Mouse (Mus musculus) skeletal muscle tissue, adult 2 months (tissue): ENCODE results near the gene Olfr772.
"Not testable (repeated sequence)": the region's sequence is repeated elsewhere in the genome, so short reads cannot be mapped to it uniquely, and the experiment has no call there.

Experiments
- DNase-seq: peaks from one replicate; pipeline ENCODE4 v3.0.0-alpha.2; 2012; ENCODE audit warnings: low read depth, low spot score

Gene Olfr772

DNA sequence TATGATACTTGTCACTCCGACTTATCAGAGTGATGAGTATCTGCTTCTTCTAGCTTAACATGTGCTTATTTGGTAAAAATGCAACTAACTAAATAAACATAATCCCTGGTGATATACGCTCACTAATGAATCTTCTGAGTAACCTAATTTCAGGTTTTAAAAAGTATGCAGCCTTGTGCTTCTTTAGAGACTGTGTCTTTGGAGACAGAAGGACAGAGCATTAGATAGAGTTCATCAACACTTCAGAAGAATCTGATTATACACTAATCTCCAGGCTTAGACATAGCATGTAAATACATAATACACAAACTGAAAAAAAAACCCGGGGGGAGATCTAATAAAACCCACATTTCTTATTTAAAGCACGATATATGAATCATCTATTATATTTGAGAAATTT lies at the start of gene Olfr772:
Gene Olfr772, minus strand, starts transcription at position 101 of the 400 bp plus-strand sequence.
- DNase-seq, result not testable (repeated sequence)

DNA sequence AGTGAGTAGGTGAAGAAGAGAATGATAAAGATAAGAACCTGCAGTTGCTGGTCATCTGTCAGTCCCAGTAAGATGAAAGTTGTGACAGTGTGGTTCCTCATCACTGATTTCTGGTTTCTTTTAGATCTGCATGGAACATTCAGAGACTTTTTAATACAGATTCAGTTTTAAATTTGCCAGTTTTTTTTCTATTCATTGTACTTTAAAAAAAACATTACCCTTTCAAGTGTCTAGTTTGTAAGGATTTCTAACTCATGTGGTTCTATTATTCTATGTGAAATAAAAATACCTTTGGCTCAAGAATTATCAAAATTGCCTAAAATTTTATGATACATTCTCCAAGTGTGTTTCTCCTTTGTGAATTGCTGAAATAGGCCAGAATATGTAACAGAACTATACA lies 9.6 kb upstream of the Olfr772 start, which contains the start of gene Olfr773:
Gene Olfr773, minus strand, starts transcription at position 101 of the 400 bp plus-strand sequence.
- DNase-seq, result not testable (repeated sequence)

DNA sequence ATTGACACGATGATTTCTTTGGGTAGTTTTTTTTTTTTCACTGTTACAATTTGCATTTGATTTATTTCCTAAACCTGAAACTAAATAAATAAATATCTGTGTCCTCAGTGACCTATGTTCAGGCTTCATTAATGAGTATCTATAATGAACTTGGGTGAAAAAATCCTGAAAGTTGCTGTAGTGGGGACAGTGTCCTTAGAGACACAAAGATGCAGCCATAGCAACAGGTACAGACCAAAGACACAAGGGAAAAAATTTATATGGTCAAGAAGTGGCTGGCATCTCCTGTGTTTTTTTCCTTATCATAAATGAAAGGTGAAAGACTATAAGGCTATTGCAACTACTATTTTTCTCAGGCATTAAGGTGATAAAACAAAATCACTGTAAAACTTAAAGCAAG lies 13.1 kb downstream of the Olfr772 start, which contains the start of gene Olfr771:
Gene Olfr771, minus strand, starts transcription at position 101 of the 400 bp plus-strand sequence.
- DNase-seq, result no peak

DNA sequence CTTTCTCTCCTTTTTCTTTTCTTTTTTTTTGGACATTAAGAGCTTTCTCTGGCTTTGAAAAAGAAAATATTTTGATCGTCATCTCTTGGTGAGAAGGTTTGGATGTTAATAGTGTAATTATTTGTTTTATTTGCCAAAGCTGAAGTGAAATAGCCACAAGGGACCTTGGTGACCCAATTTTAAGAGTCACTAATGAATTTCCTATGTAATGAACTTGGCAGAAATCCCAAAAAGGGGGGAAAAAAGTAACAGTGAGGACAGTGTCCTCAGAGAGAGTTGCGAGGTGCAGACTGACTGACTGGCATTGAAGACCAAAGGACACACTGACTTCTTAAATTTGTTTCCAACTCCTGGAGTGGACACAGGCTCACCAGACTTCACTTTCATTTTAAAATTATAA lies 38.8 kb downstream of the Olfr772 start, which contains the start of gene Olfr770:
Gene Olfr770, minus strand, starts transcription at position 101 of the 400 bp plus-strand sequence.
- DNase-seq, result no peak
